Mouse (Mus musculus) layer of hippocampus, adult 2 months (tissue): ENCODE measurements around the gene Cilp. TPM values are rescaled to one million over a fixed set of nuclear protein-coding genes. Genes with fewer than 3 reads are reported as not detected.

ENCODE experiments used
- DNase-seq, 2 experiments: peaks; one replicate each; pipeline ENCODE4 v3.0.0; 2022; ENCODE audit warnings: low spot score in 2 of 2
- H3K27ac ChIP-seq: fragments of 200-600 bp; 2 replicates; pipeline ENCODE4 v1.8.1; 2022
- H3K4me3 ChIP-seq: fragments of 200-600 bp; 2 replicates; pipeline ENCODE4 v1.8.1; 2022; ENCODE audit warnings: mild to moderate bottlenecking
- CTCF ChIP-seq: fragments of 200-600 bp; conservative IDR thresholded peaks from 2 replicates; pipeline ENCODE4 v1.8.1; 2022; ENCODE audit warnings: antibody characterized with exemption, mild to moderate bottlenecking, moderate library complexity
- total RNA-seq, 2 experiments: library from RNA; stranded (reverse); gene quantifications; 2 replicates each; pipeline ENCODE4 v1.2.3; 2021

Gene Cilp
- total RNA-seq, 2 experiments from 2014 or later = 0.26 TPM; not detected in 1

DNA sequence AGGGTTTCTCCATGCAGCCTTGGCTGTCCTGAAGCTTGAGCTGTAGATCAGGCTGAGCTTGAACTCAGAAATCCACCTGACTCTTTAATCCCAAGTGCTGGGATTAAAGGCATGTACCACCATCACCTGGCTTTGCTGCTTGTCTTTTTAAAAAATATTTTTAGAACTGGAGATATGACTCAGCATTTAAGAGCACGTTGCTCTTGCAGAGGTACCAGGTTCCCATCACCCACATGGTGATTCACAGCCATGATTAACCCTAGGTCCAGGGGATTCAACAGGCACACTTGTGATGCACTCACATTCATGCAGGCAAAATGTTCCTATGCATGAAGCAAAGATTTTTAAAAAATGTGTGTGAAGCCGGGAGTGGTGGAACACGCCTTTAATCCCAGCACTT lies 27.4 kb downstream of the Cilp start:
- Histone ChIP-seq H3K27ac (no peak overlapping the region), H3K4me3 (no peak overlapping the region)
- no peak for DNase-seq
- no peak for TF ChIP-seq CTCF

DNA sequence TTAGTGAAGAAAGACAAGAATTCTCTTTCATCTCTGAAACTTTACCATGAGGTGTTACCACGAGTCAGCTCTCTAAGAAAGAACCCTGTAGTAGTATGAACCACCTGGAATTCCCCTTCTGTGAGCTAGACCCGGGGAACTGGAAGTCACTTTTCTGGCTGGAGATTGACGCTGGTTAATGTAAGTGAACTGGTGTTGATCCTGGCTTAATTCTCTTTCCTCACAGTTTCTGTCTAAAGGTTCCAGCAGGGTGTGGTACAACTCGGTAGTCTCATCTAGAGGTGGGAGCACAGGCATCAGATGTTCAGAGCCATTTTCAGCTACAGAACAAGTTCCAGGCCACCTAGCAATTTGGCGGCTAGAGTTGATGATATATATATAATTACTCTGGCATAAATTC lies 28.1 kb downstream of the Cilp start:
- no peak for TF ChIP-seq CTCF
- Histone ChIP-seq H3K4me3 (peak overlapping the region; percentile 100), H3K27ac (peak overlapping the region; percentile 90; the same call in 1 of the 2 replicates)

DNA sequence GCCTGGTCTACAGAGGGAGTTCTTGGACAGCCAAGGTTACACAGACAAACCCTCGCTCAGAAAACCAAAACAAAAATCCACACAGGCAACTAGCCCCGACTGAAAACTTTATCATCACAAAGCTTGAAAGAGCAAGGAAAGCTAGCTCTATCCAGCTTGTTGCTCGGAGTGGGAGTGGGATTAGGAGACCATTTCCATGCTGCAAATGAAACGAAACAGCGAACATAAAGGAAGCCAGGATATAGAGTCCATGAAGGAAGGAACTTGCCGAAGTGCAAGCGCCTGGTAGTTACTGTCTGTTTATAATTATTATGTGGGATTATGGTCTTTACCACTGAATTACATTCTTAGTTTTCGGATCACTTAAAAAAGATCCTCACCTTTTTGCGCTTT lies 28.6 kb downstream of the Cilp start:
- DNase-seq = no peak
- peak overlapping the region; percentile 90 for H3K27ac ChIP-seq
- peak overlapping the region; percentile 100 for H3K4me3 ChIP-seq
- TF ChIP-seq CTCF = no peak

More for the DNA sequence above, 28.1 kb downstream of the Cilp start:
- DNase-seq = no peak

DNA sequence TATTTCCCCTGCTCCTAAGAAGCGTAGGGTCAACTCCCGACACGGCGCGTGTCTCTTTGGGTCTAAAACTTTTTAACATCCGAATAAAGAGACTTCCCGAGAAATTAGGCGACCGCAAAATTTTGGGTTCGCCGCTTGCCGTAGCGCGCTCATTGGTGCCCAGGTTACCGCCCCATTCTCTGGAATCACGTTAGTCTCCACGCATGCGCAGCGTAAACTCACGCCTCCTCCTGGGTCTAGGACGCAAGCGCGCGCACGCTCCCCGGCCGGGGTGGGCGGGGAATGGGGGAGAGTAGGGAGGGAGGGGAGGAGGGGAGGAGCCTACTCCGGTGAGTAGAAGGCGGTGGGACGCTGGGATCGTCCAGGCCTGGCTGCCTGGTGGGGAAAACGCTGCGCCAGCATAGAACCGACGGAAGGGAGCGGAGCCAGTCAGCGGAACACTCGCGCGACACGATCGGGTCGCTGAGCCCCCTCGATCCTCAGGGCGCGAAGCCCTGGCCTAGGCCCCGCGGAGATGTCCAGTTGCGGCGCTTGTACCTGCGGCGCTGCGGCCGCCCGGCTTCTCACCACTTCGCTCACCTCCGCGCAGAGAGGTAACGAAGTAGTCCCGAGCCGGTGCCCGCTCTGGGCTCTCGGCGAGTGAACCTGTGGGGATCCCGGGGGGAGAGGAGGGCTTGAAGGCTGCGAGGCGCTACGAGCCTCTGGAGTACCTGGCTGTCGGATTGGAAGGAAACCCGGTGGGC lies 29.2 kb downstream of the Cilp start, which contains the start of gene Clpx:
TSS of gene Clpx (plus strand) at position 288 of the 743 bp plus-strand sequence.
- peak; percentile 97 to 98 for DNase-seq
- H3K4me3 ChIP-seq = peak within 1 kb of the TSS; percentile 100
- TF ChIP-seq CTCF = peak; percentile 48
- H3K27ac ChIP-seq = peak within 1 kb of the TSS; percentile 90

DNA sequence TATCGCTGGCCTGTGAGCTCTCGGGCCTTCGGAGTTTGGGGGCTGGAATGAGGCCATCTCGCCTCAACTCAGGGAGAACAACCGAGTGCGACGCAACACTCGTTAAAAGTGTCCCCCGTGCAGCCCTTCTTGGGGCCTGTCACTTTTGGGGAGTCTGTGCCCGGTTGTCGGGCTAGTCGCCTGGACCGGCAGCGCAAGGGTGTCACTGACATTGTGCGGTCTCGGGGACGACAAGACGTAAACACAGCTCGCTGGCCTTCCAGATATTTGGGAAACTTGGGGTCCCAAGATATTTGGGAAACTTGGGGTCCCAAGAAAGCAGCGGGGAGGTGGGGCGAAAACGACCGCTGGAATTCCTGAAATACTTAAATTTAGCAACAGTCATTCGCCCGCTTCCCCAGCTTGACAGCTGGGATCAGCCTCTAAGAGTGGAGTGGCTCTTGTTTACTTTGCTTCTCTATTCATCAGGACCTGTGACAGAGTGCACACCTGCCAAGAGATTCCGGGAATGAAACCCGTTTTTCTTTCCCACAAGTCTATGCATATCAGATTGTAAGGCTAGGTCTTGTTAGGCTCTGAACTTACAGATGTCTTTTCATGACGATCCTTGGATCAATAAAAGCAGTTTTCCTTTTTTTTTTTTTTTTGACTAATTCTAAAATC lies 29.9 kb downstream of the Cilp start:
- peak overlapping the region; percentile 100 for H3K4me3 ChIP-seq
- no peak for DNase-seq
- H3K27ac ChIP-seq = peak overlapping the region; percentile 90
- no peak for TF ChIP-seq CTCF

DNA sequence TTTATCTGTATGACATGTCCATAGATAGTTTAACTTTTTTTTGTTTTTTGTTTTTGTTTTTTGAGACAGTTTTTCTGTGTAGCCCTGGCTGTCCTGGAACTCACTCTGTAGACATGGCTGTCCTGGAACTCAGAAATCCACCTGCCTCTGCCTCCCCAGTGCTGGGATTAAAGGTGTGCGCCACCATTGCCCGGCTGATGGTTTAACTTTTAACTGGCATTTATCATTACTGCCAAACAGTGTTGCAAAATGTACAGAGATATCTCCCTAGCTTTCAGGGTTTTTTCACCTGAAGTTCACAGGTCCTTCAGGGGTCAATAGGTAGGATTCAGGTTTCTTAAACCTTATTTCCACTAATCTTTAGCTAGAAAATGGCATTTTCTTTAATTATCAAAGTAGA lies 32.1 kb downstream of the Cilp start:
- Histone ChIP-seq H3K4me3 (no peak overlapping the region), H3K27ac (no peak overlapping the region)
- TF ChIP-seq CTCF = no peak
- DNase-seq = no peak

DNA sequence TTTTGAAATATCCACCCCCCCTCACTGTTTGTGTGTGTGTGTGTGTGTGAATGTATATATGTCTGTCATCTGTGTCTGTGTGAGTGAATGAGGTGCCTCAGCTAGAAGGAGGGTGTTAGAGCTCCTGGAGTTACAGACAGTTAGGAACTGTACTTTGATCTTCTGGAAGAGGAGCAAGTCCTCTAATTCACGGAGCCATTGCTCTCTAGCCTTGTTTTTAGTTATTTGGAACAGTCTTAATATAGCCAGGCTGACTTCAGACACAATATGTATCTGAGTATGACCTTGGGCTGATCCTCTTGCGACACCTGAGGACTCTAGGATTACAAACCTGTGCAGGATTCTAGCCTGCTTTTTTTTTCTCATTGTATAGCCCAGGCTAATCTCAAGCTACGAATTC lies 33.8 kb downstream of the Cilp start:
- no peak for DNase-seq
- no peak for TF ChIP-seq CTCF
- H3K4me3 ChIP-seq = no peak overlapping the region
- no peak overlapping the region for H3K27ac ChIP-seq

DNA sequence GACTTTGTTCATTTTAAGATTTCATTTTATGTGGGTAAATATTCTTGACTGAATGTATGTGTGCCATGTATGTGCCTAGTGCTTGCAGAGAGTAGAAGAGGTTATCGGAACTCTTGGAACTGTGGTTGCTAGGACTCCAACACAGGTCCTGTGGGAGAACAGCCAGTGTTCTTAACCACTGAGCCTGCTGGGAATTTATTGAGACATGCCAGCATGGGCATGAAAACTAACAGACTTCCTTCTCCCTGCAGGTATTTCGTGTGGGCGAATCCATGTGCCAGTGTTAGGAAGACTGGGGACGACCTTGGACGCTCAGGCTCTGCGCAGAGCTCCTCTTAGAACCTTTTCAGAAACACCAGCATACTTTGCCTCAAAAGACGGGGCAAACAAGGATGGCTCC lies 34.7 kb downstream of the Cilp start:
- H3K27ac ChIP-seq = 0 out of 2 replicates have a peak overlapping the region, but pooled peaks have one; percentile 18
- no peak for TF ChIP-seq CTCF
- DNase-seq = no peak
- H3K4me3 ChIP-seq = no peak overlapping the region

DNA sequence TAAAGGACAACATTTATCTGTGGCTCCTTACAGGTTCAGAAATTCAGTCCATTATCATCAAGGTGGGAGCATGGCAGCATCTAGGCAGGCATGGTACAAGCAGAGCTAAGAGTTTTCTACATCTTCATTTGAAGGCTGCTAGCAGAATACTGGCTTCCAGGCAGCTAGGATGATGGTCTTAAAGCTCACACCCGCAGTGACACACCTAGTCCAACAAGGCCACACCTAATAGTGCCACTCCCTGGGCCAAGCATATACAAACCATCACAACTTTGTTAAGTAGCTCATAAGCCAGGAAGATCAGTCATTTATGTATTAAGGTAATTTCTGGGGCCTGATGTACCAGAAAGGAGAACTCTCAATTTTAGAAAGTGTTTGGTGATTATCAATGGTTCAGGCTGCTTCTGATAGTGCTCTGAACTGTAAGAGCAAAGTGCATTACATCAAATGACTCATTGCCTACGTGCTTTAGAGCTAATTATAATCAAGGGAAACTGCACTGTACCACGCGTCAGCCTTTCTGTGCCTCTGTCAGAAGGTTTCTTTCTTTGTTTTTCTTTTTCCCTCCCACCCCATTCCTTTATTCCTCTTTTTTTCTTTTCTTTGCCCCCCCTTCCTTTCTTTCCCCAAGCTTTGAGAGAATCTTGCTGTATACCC lies 37.5 kb downstream of the Cilp start:
- TF ChIP-seq CTCF = no peak
- no peak for DNase-seq
- no peak overlapping the region for H3K4me3 ChIP-seq
- H3K27ac ChIP-seq = no peak overlapping the region

DNA sequence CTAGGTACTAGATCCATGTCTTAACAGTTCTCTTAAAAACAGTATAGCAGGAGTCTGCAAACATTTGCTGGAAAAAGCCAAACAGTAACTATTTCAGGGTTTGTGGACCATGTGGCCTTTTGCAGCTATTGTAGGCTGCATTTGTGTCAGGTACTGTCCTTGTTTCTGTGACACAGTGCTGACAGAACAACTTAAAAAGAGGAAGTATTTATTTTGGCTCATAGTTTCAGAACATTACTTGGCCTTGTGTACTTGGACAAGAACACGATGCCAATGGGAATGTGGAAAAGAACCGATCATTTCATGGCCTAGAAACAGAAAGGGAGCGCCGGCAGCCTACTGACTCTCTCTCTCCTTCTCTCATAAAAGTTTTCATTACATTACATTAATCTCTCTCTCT lies 38.6 kb downstream of the Cilp start:
- no peak for TF ChIP-seq CTCF
- no peak for DNase-seq
- Histone ChIP-seq H3K4me3 (no peak overlapping the region), H3K27ac (no peak overlapping the region)

DNA sequence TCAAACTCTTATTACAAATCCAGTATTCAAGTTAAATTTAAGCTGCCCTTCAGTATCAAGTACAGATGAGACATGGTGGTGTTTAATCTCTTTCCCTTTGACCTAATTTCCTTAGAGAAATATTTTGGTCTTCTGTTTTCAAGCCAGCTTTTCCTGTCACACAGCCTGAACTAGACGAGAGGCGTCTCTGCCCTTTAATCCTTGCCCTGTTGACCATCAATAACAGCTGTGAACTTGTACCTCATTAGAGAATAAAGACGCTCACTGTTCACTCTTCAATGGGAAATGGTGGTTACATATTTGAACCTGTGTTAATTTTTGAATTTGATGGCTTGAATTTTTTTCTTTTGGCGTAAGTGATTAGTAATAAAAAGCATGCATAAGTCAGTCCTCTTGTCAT lies 39.3 kb downstream of the Cilp start:
- H3K4me3 ChIP-seq = no peak overlapping the region
- 0 out of 2 replicates have a peak overlapping the region, but pooled peaks have one; percentile 11 for H3K27ac ChIP-seq
- DNase-seq = no peak
- no peak for TF ChIP-seq CTCF

DNA sequence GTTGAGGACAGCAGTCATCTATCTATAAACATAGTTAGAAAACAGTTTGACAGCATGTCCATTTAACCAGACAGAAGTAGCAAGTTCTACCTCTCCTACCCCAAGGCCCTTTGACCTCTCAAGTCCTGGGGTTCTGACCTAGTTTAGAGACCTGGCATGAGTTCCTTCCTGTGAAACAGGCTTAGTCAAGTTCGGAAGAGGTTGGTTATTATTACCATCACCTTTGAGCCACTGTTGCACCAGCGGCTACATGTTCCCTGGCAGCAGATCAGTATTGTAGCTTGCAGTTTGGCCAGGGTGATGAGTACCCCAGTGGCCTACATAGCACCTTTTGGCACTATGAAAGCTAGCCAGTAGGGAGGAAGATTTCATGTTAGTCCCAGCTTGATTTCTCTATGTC lies 41.7 kb downstream of the Cilp start:
- no peak for DNase-seq
- Histone ChIP-seq H3K4me3 (no peak overlapping the region), H3K27ac (no peak overlapping the region)
- TF ChIP-seq CTCF = no peak

DNA sequence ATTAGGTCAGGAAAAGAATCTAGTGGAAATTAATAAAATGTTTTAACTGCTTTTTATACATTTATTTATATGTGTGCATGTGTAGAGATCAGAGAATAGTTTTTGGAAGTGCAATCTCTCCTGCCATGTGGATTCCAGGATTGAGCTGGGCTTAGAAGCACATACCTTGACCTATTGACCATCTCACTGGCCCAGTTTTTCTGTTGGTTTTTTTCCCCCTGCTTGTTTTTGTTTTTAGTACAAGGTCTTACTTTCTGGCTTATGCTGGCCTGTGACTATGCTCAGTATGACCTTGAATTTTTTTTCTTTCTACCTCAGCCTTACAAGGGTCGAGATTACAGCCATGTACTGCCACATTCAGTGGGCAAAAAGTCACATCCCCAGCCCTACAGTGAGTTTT lies 43.0 kb downstream of the Cilp start:
- TF ChIP-seq CTCF = no peak
- Histone ChIP-seq H3K4me3 (no peak overlapping the region), H3K27ac (no peak overlapping the region)
- DNase-seq = no peak
